In genomic region chr13:20181321-20181720, GRCm38 (mm10) we compare ENCODE assay signal across 12 mouse cellular contexts.
DNase-seq lines count a peak whose midpoint lies in the region; ATAC-seq and TF ChIP-seq lines count a peak whose summit lies in the region.
"Had no signal": no experiment of that assay in that cellular context is flagged by ENCODE, and none has a peak within 500 bp of the region (broad histone marks: within the 10 kb centered on the region; RNA-seq: fewer than 3 reads in every experiment).

No protein-coding gene starts in this region.

- H3K27ac ChIP-seq in embryonic facial prominence, embryonic 14.5 days (replicated peaks; ENCODE audit: low read depth, low read length) = no peak overlapping the region; the same call in 1 of the 2 replicates
- H3K27ac ChIP-seq in embryonic facial prominence, embryonic 10.5 days (replicated peaks) = no peak overlapping the region
- H3K27ac ChIP-seq in heart, embryonic 16.5 days (ENCODE audit: low read length) = peak overlapping the region; percentile 63; the same call in 1 of the 2 replicates
- no peak overlapping the region for H3K27ac ChIP-seq in forebrain, embryonic 16.5 days (ENCODE audit: low read length)
- H3K27ac ChIP-seq in layer of hippocampus, adult 2 months = no peak overlapping the region
- H3K27ac ChIP-seq: liver, embryonic 13.5 days had no signal

- no peak overlapping the region for H3K9ac ChIP-seq in embryonic facial prominence, embryonic 14.5 days (ENCODE audit: low read depth, low read length)
- no peak overlapping the region for H3K9ac ChIP-seq in heart, embryonic 16.5 days (ENCODE audit: low read length)
- H3K9ac ChIP-seq in forebrain, embryonic 16.5 days (replicated peaks; ENCODE audit: low read depth, low read length) = no peak overlapping the region
- H3K9ac ChIP-seq: liver, embryonic 13.5 days had no signal

- no peaks in the 10 kb centered on the region for H3K27me3 ChIP-seq in embryonic facial prominence, embryonic 14.5 days (replicated peaks; ENCODE audit: control insufficient read depth, insufficient read depth, low read length)
- no peaks in the 10 kb centered on the region for H3K27me3 ChIP-seq in embryonic facial prominence, embryonic 10.5 days (replicated peaks; ENCODE audit: low read depth, poor library complexity, severe bottlenecking)
- H3K27me3 ChIP-seq in heart, embryonic 16.5 days (ENCODE audit: control insufficient read depth, insufficient read depth, low read length) = no peaks in the 10 kb centered on the region
- H3K27me3 ChIP-seq in forebrain, embryonic 16.5 days (replicated peaks; ENCODE audit: control insufficient read depth, insufficient read depth, low read length) = no peaks in the 10 kb centered on the region

- no peak overlapping the region for H3K4me3 ChIP-seq in embryonic facial prominence, embryonic 14.5 days (ENCODE audit: low read depth, low read length)
- no peak overlapping the region for H3K4me3 ChIP-seq in embryonic facial prominence, embryonic 10.5 days
- no peak overlapping the region for H3K4me3 ChIP-seq in heart, embryonic 16.5 days (ENCODE audit: low read length)
- H3K4me3 ChIP-seq in forebrain, embryonic 16.5 days (replicated peaks; ENCODE audit: low read length) = no peak overlapping the region
- no peak overlapping the region for H3K4me3 ChIP-seq in layer of hippocampus, adult 2 months
- H3K4me3 ChIP-seq: liver, embryonic 13.5 days had no signal

- H3K36me3 ChIP-seq in embryonic facial prominence, embryonic 14.5 days (ENCODE audit: control insufficient read depth, insufficient read depth, low read length) = no peaks in the 10 kb centered on the region
- no peaks in the 10 kb centered on the region for H3K36me3 ChIP-seq in embryonic facial prominence, embryonic 10.5 days (replicated peaks)
- no peaks in the 10 kb centered on the region for H3K36me3 ChIP-seq in heart, embryonic 16.5 days (ENCODE audit: control insufficient read depth, insufficient read depth)
- H3K36me3 ChIP-seq in forebrain, embryonic 16.5 days (ENCODE audit: control insufficient read depth, insufficient read depth) = no peaks in the 10 kb centered on the region
- H3K36me3 ChIP-seq: liver, embryonic 13.5 days had no signal

- peak; percentile 14; the same call in 1 of the 2 replicates for ATAC-seq in embryonic facial prominence, embryonic 14.5 days (ENCODE audit: low read depth)
- no peak for ATAC-seq in heart, embryonic 16.5 days (replicated peaks; ENCODE audit: extremely low read depth, insufficient read depth, low FRiP score)
- ATAC-seq in forebrain, embryonic 16.5 days = no peak
- ATAC-seq: forebrain, embryonic 14.5 days had no signal

- H3K4me1 ChIP-seq in embryonic facial prominence, embryonic 14.5 days (ENCODE audit: control insufficient read depth, insufficient read depth, low read length) = peaks cover 21% of the 10 kb centered on the region
- H3K4me1 ChIP-seq in embryonic facial prominence, embryonic 10.5 days = peaks cover 21% of the 10 kb centered on the region
- H3K4me1 ChIP-seq in heart, embryonic 16.5 days (ENCODE audit: control insufficient read depth, insufficient read depth, low read length) = peaks cover 11% of the 10 kb centered on the region
- H3K4me1 ChIP-seq in forebrain, embryonic 16.5 days (replicated peaks; ENCODE audit: control insufficient read depth, insufficient read depth, low read length) = peaks cover 24% of the 10 kb centered on the region

- 66% methylated on average over 4 of the region's 4 CpGs for WGBS in embryonic facial prominence, embryonic 14.5 days
- 80% methylated on average over 4 of the region's 4 CpGs for WGBS in embryonic facial prominence, embryonic 10.5 days
- 55% methylated on average over 4 of the region's 4 CpGs for WGBS in heart, embryonic 16.5 days
- 82% methylated on average over 4 of the region's 4 CpGs for WGBS in forebrain, embryonic 16.5 days

- no peaks in the 10 kb centered on the region for H3K9me3 ChIP-seq in embryonic facial prominence, embryonic 14.5 days (ENCODE audit: control insufficient read depth, low read length)
- H3K9me3 ChIP-seq in embryonic facial prominence, embryonic 10.5 days = no peaks in the 10 kb centered on the region
- H3K9me3 ChIP-seq in heart, embryonic 16.5 days (replicated peaks; ENCODE audit: control insufficient read depth, low read length) = no peaks in the 10 kb centered on the region
- no peaks in the 10 kb centered on the region for H3K9me3 ChIP-seq in forebrain, embryonic 16.5 days (ENCODE audit: control insufficient read depth, low read length)
- H3K9me3 ChIP-seq: liver, embryonic 13.5 days had no signal

- no peak for TF ChIP-seq CTCF in layer of hippocampus, adult 2 months (conservative IDR thresholded peaks at IDR 0.05)

- H3K4me2 ChIP-seq in embryonic facial prominence, embryonic 14.5 days (ENCODE audit: low read depth, low read length) = no peak overlapping the region
- no peak overlapping the region for H3K4me2 ChIP-seq in heart, embryonic 16.5 days (ENCODE audit: low read depth, low read length)
- no peak overlapping the region for H3K4me2 ChIP-seq in forebrain, embryonic 16.5 days (ENCODE audit: low read length)
- H3K4me2 ChIP-seq: liver, embryonic 13.5 days had no signal

- no peak for DNase-seq in embryonic facial prominence, embryonic 14.5 days (ENCODE audit: low spot score)
- no peak for DNase-seq in embryonic facial prominence, embryonic 10.5 days (ENCODE audit: low spot score)
- peak; percentile 11 for DNase-seq in MN1 (ENCODE audit: low spot score)
- DNase-seq in kidney, postnatal 10 days = peak; percentile 35
- DNase-seq in layer of hippocampus, adult 2 months (ENCODE audit: low spot score in 2 of 2) = no peak
- no peak for DNase-seq in thymus, postnatal 0 days (ENCODE audit: low spot score)
- DNase-seq: cerebellum, postnatal 25 days; liver, embryonic 13.5 days; spleen, adult 18-20 months had no signal

Comparison
In these comparisons a context has a peak if more than half of its experiments do, and no peak if none do; other contexts are left out.
1. DNase-seq: peak in MN1 (single experiment) and kidney, postnatal 10 days (single experiment); none in embryonic facial prominence, embryonic 14.5 days (single experiment), embryonic facial prominence, embryonic 10.5 days (single experiment), layer of hippocampus, adult 2 months (0 of 2) and thymus, postnatal 0 days (single experiment).